Mouse (Mus musculus): ENCODE measurements at regions not wholly inside any gene's neighbourhood (a gene's known extent, or its start where the extent isn't known, plus 50 kb on each side); places are given as distances from the start of the nearest gene placed in this dataset.
A peak's percentile ranks its signal among the peaks of the same experiment; 100 is the strongest.

GRCm38 (mm10) chr16:30872147-30872546, 209.1 kb downstream of the Xxylt1 start:
- peak in 1 of 2 experiments; percentile 22 for DNase-seq (ENCODE audit: low spot score in 2 of 2)

- no peak for DNase-seq (ENCODE audit: low spot score in 2 of 2)
Measured at GRCm38 (mm10) chr16:30873493-30874211, 207.6 kb downstream of the Xxylt1 start.

- DNase-seq (ENCODE audit: low spot score in 2 of 2), result no peak
Measured at GRCm38 (mm10) chr16:30875235-30875829, 205.9 kb downstream of the Xxylt1 start.

GRCm38 (mm10) chr16:30878821-30879220, 202.4 kb downstream of the Xxylt1 start:
- DNase-seq (ENCODE audit: low spot score in 2 of 2), result no peak

GRCm38 (mm10) chr16:30879878-30880277, 201.4 kb downstream of the Xxylt1 start:
- DNase-seq (ENCODE audit: low spot score in 2 of 2), result no peak

GRCm38 (mm10) chr16:30880682-30881081, 200.6 kb downstream of the Xxylt1 start:
- DNase-seq (ENCODE audit: low spot score in 2 of 2), result no peak

GRCm38 (mm10) chr16:30881186-30881585, 200.0 kb downstream of the Xxylt1 start:
- no peak for DNase-seq (ENCODE audit: low spot score in 2 of 2)

GRCm38 (mm10) chr16:30883490-30884188, 197.6 kb downstream of the Xxylt1 start:
- no peak for DNase-seq (ENCODE audit: low spot score in 2 of 2)

- DNase-seq (ENCODE audit: low spot score in 2 of 2), result no peak
Measured at GRCm38 (mm10) chr16:30884189-30884551, 197.1 kb downstream of the Xxylt1 start.

- DNase-seq (ENCODE audit: low spot score in 2 of 2), result no peak
Measured at GRCm38 (mm10) chr16:30886982-30887381, 194.2 kb downstream of the Xxylt1 start.

GRCm38 (mm10) chr16:30887536-30887935, 193.7 kb downstream of the Xxylt1 start:
- DNase-seq (ENCODE audit: low spot score in 2 of 2), result no peak

- no peak for DNase-seq (ENCODE audit: low spot score in 2 of 2)
Measured at GRCm38 (mm10) chr16:30888556-30889323, 192.5 kb downstream of the Xxylt1 start.

GRCm38 (mm10) chr16:30892606-30893005, 188.6 kb downstream of the Xxylt1 start:
- DNase-seq (ENCODE audit: low spot score in 2 of 2), result no peak

- no peak for DNase-seq (ENCODE audit: low spot score in 2 of 2)
Measured at GRCm38 (mm10) chr16:30894086-30894485, 187.1 kb downstream of the Xxylt1 start.

- no peak for DNase-seq (ENCODE audit: low spot score in 2 of 2)
Measured at GRCm38 (mm10) chr16:30895021-30895420, 186.2 kb downstream of the Xxylt1 start.

- DNase-seq (ENCODE audit: low spot score in 2 of 2), result no peak
Measured at GRCm38 (mm10) chr16:30897371-30897770, 183.9 kb downstream of the Xxylt1 start.

GRCm38 (mm10) chr16:30900121-30900520, 181.1 kb downstream of the Xxylt1 start:
- no peak for DNase-seq (ENCODE audit: low spot score in 2 of 2)

- no peak for DNase-seq (ENCODE audit: low spot score in 2 of 2)
Measured at GRCm38 (mm10) chr16:30901309-30901708, 179.9 kb downstream of the Xxylt1 start.
